Mouse (Mus musculus): ENCODE results near the gene Oxsr1. TPM values are rescaled to one million over a fixed set of nuclear protein-coding genes. Genes with fewer than 3 reads are reported as not detected.

Gene Oxsr1
- polyA plus RNA-seq, 1 experiment from 2014 or later = 18.9 TPM

DNA sequence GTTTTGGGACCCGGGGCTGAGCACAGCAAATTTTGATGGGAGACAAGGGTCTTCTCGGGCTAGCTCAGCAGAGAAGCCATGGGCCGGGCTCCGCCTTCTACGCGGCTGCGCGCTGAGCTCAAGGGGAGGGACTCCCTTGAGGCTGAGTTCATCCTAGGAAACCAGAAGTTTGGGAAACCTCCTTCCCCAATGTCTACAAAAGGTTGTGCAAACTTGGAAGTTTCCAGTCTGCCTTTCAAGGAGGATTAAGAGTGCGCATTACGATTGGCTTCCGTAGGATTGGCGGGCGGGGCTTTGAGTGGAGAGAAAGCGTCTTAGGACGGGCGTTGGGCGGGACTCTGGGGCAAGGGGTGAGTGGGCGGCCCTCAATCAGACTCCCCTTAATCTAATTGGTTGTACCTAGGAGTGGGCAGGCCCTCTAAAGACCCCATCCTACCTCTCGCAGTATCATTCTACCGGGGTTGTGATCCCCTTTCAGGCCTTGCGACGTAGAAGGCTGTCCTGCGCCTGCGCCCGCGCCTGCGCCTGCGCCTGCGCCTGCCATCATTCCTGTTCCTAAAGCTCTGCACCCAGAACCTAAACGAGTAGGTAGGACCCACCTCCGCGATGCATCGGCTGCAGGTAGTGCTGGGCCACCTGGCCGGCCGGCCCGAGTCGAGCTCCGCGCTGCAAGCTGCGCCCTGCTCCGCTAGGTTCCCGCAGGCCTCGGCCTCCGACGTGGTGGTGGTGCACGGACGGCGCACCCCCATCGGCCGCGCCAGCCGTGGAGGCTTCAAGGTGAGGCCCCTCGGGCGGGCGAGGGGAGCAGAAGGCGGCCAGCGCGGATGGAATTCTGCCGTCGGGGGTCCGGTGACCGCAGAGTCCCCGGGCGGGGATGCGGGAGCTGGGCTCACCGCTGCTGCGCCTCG, 18.9 kb upstream of the Oxsr1 start, which contains the start of gene Myd88:
Gene Myd88, minus strand, starts transcription at position 503 of the 908 bp plus-strand sequence.
- H3K27me3 ChIP-seq (ENCODE audit: control insufficient read depth, insufficient read depth, low read length) = no peaks in the 10 kb centered on the region
- H3K27ac ChIP-seq (ENCODE audit: low read depth, low read length) = peak within 1 kb of the TSS; percentile 94
- peaks cover 19% of the 10 kb centered on the region for H3K4me1 ChIP-seq (ENCODE audit: control insufficient read depth, insufficient read depth, low read length)
- peaks cover 33% of the 10 kb centered on the region for H3K36me3 ChIP-seq (ENCODE audit: control insufficient read depth, insufficient read depth, low read length)
- WGBS = 1% methylated on average over 68 of the region's 68 CpGs
- H3K4me2 ChIP-seq (replicated peaks; ENCODE audit: low read depth, low read length) = peak within 1 kb of the TSS; percentile 91
- H3K9ac ChIP-seq (ENCODE audit: low read depth, low read length) = peak within 1 kb of the TSS; percentile 80
- H3K9me3 ChIP-seq (ENCODE audit: control insufficient read depth, low read length) = no peaks in the 10 kb centered on the region
- peak; percentile 97 for ATAC-seq (ENCODE audit: low FRiP score, low TSS enrichment)
- H3K4me3 ChIP-seq (ENCODE audit: low read length) = peak within 1 kb of the TSS; percentile 74

DNA sequence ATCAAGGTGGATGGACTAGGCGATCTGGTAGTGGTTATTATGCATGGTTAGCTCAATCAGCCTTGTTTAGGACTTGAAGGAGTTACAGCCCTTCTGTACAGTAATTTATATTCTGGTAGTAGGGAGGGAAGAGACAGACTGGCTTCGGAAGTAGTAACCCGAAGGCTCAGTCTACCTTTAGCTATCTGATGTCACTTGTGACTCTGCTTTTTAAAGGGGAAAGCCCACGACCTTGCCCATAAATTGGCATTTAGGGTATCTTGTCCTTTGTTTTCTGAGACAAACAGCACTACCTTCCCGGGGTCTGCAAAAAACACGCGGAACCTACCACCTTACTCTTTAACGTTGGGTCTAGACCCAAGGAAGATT, 18.0 kb upstream of the Oxsr1 start:
- no peak for ATAC-seq (ENCODE audit: low FRiP score, low TSS enrichment)
- Histone ChIP-seq H3K4me1 (ENCODE audit: control insufficient read depth, insufficient read depth, low read length) (peaks cover 19% of the 10 kb centered on the region), H3K4me3 (ENCODE audit: low read length) (peak overlapping the region; percentile 74), H3K27me3 (ENCODE audit: control insufficient read depth, insufficient read depth, low read length) (no peaks in the 10 kb centered on the region), H3K27ac (ENCODE audit: low read depth, low read length) (peak overlapping the region; percentile 94), H3K9ac (ENCODE audit: low read depth, low read length) (peak overlapping the region; percentile 73; the same call in 1 of the 2 replicates), H3K36me3 (ENCODE audit: control insufficient read depth, insufficient read depth, low read length) (peaks cover 23% of the 10 kb centered on the region), H3K9me3 (ENCODE audit: control insufficient read depth, low read length) (no peaks in the 10 kb centered on the region), H3K4me2 (replicated peaks; ENCODE audit: low read depth, low read length) (peak overlapping the region; percentile 91)
- 2% methylated on average over 8 of the region's 8 CpGs for WGBS

DNA sequence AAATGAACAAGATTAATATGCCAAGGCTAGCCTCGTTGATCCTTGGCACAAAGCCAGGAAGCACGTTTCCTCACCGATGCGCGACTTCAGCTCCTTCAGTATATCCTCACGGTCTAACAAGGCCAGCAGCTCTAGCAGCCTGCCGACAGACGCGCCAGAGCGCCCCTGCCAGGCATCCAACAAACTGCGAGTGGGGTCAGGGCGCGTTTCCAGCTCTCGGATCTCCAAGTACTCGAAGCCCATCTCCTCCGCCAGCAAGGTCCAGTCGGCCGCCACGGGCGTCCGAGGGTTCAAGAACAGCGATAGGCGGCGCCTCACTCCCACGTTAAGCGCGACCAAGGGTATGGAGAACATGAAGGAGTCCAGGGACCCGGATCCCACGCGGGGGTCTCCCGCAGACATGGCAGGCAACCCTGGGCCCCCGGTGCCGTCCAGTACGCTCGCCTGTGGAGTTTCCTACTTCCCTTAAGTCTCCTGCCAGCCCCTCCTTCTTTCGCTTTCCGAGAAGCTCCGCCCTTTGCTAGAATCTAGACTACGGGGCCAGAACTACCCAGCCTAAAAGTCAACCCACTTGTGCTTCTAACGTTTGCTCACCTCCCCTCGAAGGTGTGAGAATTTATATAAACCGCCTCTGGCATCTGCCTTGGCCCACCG, 17.5 kb upstream of the Oxsr1 start, which contains the start of gene Acaa1a:
Gene Acaa1a, plus strand, starts transcription at position 119 of the 654 bp plus-strand sequence.
- no peaks in the 10 kb centered on the region for H3K9me3 ChIP-seq (ENCODE audit: control insufficient read depth, low read length)
- peak within 1 kb of the TSS; percentile 94 for H3K27ac ChIP-seq (ENCODE audit: low read depth, low read length)
- H3K9ac ChIP-seq (ENCODE audit: low read depth, low read length) = peak within 1 kb of the TSS; percentile 73
- ATAC-seq (ENCODE audit: low FRiP score, low TSS enrichment) = no peak
- peak within 1 kb of the TSS; percentile 91 for H3K4me2 ChIP-seq (replicated peaks; ENCODE audit: low read depth, low read length)
- WGBS = under 1% methylated on average over 43 of the region's 43 CpGs
- peak within 1 kb of the TSS; percentile 74 for H3K4me3 ChIP-seq (ENCODE audit: low read length)
- peaks cover 19% of the 10 kb centered on the region for H3K4me1 ChIP-seq (ENCODE audit: control insufficient read depth, insufficient read depth, low read length)
- peaks cover 18% of the 10 kb centered on the region for H3K36me3 ChIP-seq (ENCODE audit: control insufficient read depth, insufficient read depth, low read length)
- H3K27me3 ChIP-seq (ENCODE audit: control insufficient read depth, insufficient read depth, low read length) = no peaks in the 10 kb centered on the region

DNA sequence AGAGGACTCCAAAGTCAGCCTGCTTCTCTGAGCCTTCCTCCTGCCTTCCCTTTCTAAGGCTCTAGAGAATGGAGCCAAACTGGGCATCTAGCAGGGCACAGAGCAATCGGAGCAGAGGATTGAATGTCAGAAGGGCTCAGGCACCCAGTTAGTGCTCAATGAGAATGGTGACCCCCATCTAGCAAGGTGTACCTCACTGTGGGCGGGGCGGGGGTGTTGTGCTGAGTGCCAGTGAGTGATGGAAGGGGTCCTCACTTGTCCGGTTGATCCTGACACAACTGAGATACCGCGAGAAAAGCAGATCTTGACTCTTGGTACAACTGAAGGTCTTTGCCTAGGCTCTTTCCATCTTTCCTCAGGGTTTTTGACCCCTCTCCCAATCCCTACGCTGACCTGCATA, 16.9 kb upstream of the Oxsr1 start:
- peak overlapping the region; percentile 73; the same call in 1 of the 2 replicates for H3K9ac ChIP-seq (ENCODE audit: low read depth, low read length)
- WGBS = 48% methylated on average over 7 of the region's 7 CpGs

DNA sequence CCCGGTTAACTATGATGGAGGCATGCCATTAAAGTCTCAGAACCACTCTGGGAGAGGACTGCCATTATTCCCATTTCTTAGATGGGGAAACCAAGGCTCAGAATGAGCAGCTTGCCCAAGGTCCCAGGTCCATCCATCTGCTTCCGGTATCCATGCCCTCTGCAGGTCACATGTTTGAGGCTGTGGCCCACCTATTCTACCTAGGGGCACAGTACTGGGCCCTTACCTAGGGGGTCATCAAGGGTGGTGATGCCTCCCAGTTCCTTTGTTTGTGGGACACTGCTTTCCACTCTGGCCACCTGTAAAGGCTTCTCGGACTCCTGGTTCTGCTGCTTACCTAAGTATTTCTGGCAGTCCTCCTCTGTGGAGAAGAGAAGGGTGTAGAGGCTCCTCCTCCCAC, 16.1 kb upstream of the Oxsr1 start:
- Histone ChIP-seq H3K4me1 (ENCODE audit: control insufficient read depth, insufficient read depth, low read length) (peaks cover 19% of the 10 kb centered on the region), H3K9ac (ENCODE audit: low read depth, low read length) (no peak overlapping the region), H3K9me3 (ENCODE audit: control insufficient read depth, low read length) (no peaks in the 10 kb centered on the region), H3K4me3 (ENCODE audit: low read length) (no peak overlapping the region), H3K27ac (ENCODE audit: low read depth, low read length) (no peak overlapping the region), H3K4me2 (replicated peaks; ENCODE audit: low read depth, low read length) (no peak overlapping the region), H3K36me3 (ENCODE audit: control insufficient read depth, insufficient read depth, low read length) (peaks cover 5% of the 10 kb centered on the region; the same call in 1 of the 2 replicates), H3K27me3 (ENCODE audit: control insufficient read depth, insufficient read depth, low read length) (no peaks in the 10 kb centered on the region)
- ATAC-seq (ENCODE audit: low FRiP score, low TSS enrichment) = no peak
- WGBS = 92% methylated on average over 3 of the region's 3 CpGs

More for the DNA sequence above, 16.9 kb upstream of the Oxsr1 start:
- H3K4me1 ChIP-seq (ENCODE audit: control insufficient read depth, insufficient read depth, low read length) = peaks cover 19% of the 10 kb centered on the region
- no peak for ATAC-seq (ENCODE audit: low FRiP score, low TSS enrichment)
- no peaks in the 10 kb centered on the region for H3K9me3 ChIP-seq (ENCODE audit: control insufficient read depth, low read length)
- no peaks in the 10 kb centered on the region for H3K27me3 ChIP-seq (ENCODE audit: control insufficient read depth, insufficient read depth, low read length)
- peak overlapping the region; percentile 74 for H3K4me3 ChIP-seq (ENCODE audit: low read length)
- H3K4me2 ChIP-seq (replicated peaks; ENCODE audit: low read depth, low read length) = peak overlapping the region; percentile 91
- H3K36me3 ChIP-seq (ENCODE audit: control insufficient read depth, insufficient read depth, low read length) = peaks cover 12% of the 10 kb centered on the region; the same call in 1 of the 2 replicates
- H3K27ac ChIP-seq (ENCODE audit: low read depth, low read length) = no peak overlapping the region

DNA sequence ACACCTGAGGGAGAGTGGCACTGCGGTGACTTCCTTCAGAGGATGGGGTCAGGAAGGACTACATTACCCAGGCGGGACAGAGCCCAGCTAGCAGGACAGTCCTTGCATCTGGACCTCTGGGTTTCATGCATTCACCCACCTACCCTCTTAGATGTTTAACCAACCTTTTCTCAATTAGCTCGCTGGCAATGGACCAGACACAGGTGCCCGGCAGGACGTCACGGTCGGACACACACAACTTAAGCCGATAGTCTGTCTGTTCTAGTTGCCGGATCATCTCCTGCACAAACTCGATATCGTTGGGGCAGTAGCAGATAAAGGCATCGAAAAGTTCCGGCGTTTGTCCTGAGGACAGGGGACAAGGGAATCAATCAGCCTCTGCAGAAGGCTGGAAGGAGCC, 15.6 kb upstream of the Oxsr1 start:
- no peak overlapping the region for H3K4me3 ChIP-seq (ENCODE audit: low read length)
- no peaks in the 10 kb centered on the region; the same call in 1 of the 2 replicates for H3K36me3 ChIP-seq (ENCODE audit: control insufficient read depth, insufficient read depth, low read length)
- no peak for ATAC-seq (ENCODE audit: low FRiP score, low TSS enrichment)
- H3K27me3 ChIP-seq (ENCODE audit: control insufficient read depth, insufficient read depth, low read length) = no peaks in the 10 kb centered on the region
- H3K27ac ChIP-seq (ENCODE audit: low read depth, low read length) = no peak overlapping the region
- no peaks in the 10 kb centered on the region for H3K9me3 ChIP-seq (ENCODE audit: control insufficient read depth, low read length)
- WGBS = 75% methylated on average over 14 of the region's 14 CpGs
- no peak overlapping the region for H3K4me2 ChIP-seq (replicated peaks; ENCODE audit: low read depth, low read length)
- H3K9ac ChIP-seq (ENCODE audit: low read depth, low read length) = no peak overlapping the region
- peaks cover 19% of the 10 kb centered on the region for H3K4me1 ChIP-seq (ENCODE audit: control insufficient read depth, insufficient read depth, low read length)

DNA sequence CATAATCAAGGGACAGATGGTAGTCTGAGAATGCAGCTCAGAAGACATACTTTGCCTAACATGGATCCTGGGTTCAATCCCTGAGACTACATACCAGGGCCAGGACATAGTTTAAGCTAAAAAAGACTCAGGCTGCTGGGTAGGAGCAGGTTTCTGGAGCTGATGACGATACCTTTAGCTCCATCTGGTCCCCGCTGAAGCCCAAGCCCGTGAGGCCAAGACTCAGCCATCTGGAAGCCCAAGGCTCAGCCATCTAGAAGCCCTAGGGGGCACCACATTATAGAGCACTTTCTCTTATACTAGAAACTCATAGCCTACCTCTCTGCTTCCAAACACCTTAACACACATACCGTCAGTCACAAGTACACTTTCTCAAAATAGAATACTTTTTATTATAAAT, 13.3 kb upstream of the Oxsr1 start:
- Histone ChIP-seq H3K36me3 (ENCODE audit: control insufficient read depth, insufficient read depth, low read length) (no peaks in the 10 kb centered on the region; the same call in 1 of the 2 replicates), H3K4me1 (ENCODE audit: control insufficient read depth, insufficient read depth, low read length) (peaks cover 8% of the 10 kb centered on the region), H3K9ac (ENCODE audit: low read depth, low read length) (no peak overlapping the region), H3K9me3 (ENCODE audit: control insufficient read depth, low read length) (no peaks in the 10 kb centered on the region), H3K4me2 (replicated peaks; ENCODE audit: low read depth, low read length) (no peak overlapping the region), H3K27ac (ENCODE audit: low read depth, low read length) (no peak overlapping the region), H3K4me3 (ENCODE audit: low read length) (no peak overlapping the region), H3K27me3 (ENCODE audit: control insufficient read depth, insufficient read depth, low read length) (no peaks in the 10 kb centered on the region)
- WGBS = 85% methylated on average over 4 of the region's 4 CpGs
- ATAC-seq (ENCODE audit: low FRiP score, low TSS enrichment) = no peak

DNA sequence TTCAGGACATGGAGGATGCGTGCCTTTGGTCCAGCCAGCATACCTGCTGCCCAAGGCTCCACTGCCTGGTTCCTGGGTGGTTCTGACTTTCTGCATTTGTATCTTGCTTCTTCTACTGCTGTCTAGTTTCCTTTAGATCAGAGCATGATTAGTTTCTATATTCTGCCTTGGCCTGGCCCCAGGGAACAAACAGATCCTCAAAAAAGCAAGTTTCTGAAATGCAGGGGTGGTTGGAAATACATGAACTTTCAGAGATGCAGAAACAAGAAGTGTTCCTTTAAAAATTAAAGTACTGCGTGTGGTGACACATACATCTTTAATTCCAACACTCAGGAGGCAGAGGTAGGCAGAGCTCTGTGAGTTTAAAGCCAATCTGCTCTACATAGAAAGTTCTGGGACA, 12.6 kb upstream of the Oxsr1 start:
- Histone ChIP-seq H3K4me3 (ENCODE audit: low read length) (no peak overlapping the region), H3K9ac (ENCODE audit: low read depth, low read length) (no peak overlapping the region), H3K4me2 (replicated peaks; ENCODE audit: low read depth, low read length) (no peak overlapping the region), H3K36me3 (ENCODE audit: control insufficient read depth, insufficient read depth, low read length) (no peaks in the 10 kb centered on the region; the same call in 1 of the 2 replicates), H3K9me3 (ENCODE audit: control insufficient read depth, low read length) (no peaks in the 10 kb centered on the region), H3K27ac (ENCODE audit: low read depth, low read length) (no peak overlapping the region), H3K27me3 (ENCODE audit: control insufficient read depth, insufficient read depth, low read length) (no peaks in the 10 kb centered on the region), H3K4me1 (ENCODE audit: control insufficient read depth, insufficient read depth, low read length) (peaks cover 4% of the 10 kb centered on the region; the same call in 1 of the 2 replicates)
- no peak for ATAC-seq (ENCODE audit: low FRiP score, low TSS enrichment)
- 88% methylated on average over 2 of the region's 2 CpGs for WGBS

All from kidney, embryonic 14.5 days (tissue).